Mouse (Mus musculus) CH12F3 (cell line): Measurements from ENCODE around the gene 1700016K19Rik.

ENCODE experiments used
- in situ Hi-C: fragments of 300-500 bp; cut with MboI; formaldehyde crosslinking; loops from 2 replicates; pipeline ENCODE4 v1.14.3; 2020; ENCODE audit warnings: low sequenced_read_pairs

The 1700016K19Rik gene

DNA sequence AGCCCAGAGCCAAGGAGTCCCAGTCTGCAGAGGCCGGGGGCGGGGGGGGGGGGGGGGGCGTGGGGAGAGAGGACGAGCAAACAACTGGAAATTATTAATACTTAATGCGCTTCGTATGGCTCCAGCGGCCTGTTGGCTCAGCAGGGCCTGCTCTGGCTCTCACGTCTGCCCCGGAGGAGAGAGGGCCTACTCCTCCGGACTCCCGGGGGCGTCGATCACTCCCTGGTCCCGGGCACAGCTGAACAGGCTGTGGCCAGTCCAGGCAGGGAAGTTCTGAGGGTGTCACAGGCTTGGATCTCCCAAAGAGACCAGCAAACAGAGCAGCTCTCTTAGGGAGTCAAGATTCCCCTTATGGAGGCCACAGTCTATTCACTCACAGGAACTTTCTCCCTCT, 28.4 kb downstream of the 1700016K19Rik start:
- in situ Hi-C loops, result no loop called here

DNA sequence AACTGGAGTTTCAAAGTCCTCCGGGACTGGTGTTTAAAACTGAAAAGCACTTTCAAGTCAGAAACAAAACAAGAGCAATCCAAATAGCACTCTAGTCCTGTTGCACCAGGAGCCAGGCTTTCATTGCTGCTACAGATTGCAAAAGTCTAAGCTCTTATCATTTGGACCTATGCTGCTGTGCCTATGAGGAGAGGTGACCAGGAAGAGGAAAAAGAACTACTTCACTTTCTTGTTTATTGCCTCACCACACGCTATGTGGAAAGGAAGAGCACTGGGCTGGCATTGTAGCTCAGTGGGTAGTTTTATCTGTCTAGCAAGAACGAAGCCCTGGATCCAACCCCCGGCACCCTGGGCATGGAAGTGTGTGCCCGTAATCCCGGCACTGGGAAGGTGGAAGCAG, 33.6 kb downstream of the 1700016K19Rik start:
- in situ Hi-C loops, result no loop called here

DNA sequence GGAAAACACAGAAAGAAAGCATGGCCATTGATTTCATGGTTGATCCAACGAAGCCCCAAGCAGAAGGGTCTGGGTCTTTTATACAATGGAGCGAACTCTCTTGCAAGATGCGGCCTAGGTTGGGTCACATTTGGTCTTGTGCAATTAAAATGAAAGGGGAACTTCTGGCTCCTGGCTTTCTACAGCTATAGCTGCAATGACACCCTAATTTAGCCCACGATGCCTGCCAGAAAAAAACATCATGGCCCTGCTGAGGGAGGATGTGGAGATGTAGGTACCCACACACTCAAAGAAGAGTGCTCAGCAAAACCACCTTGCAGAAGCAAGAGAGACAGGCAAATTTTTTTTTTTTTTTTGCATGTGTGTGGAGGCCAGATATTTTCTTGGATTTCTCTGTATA, 34.1 kb downstream of the 1700016K19Rik start:
- in situ Hi-C loops, result no loop called here

DNA sequence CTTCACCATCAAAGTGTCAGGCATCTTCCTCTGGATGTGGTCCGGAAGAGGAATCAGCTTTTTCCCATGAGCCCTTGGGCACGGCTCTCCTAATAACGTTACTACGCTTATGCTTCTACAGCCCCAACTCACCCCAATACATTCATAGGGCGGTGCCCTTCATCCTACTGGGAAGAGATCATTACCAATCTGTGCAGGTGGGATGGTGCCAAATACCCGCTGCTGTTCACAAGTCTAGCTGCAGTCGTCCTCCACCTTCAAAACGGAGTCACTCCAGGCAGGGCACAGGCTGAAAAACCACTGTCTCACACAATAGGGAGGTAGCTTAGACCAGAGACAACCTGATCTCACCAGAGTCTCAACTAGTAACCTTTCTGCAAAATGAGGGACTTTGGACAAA, 35.5 kb downstream of the 1700016K19Rik start:
- in situ Hi-C loops, result no loop called here

DNA sequence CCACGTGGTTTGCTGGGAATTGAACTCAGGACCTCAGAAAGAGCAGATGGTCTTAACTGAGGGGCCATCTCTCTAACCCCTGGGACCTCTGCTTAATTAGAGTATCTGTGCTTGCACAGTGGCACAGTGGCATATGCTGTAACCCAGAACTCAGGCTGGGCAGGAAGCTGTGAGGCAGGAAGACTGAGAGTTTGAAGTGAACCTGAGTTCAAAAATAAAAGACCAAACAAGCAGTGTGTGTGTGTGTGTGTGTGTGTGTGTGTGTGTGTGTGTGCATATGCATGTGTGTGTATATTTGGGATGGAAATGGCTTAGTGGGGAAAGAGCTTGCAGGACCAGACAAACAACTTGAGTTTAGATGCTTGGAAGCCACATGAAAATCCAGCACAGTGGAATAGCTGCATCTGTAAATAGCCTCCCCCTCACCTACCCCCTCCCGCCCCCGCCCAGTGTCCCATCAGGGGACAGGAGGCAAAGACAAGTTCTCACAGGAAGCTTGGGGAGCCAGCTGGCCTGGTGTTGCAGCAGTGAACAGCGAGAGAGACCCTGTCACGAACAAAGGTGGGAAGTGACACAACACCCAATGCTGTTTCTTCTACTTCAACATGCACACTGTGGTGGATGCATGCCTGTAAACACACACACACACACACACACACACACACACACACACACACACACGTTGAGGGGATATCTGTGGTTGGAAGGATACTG, 38.0 kb downstream of the 1700016K19Rik start:
- in situ Hi-C loops, result no loop called here

DNA sequence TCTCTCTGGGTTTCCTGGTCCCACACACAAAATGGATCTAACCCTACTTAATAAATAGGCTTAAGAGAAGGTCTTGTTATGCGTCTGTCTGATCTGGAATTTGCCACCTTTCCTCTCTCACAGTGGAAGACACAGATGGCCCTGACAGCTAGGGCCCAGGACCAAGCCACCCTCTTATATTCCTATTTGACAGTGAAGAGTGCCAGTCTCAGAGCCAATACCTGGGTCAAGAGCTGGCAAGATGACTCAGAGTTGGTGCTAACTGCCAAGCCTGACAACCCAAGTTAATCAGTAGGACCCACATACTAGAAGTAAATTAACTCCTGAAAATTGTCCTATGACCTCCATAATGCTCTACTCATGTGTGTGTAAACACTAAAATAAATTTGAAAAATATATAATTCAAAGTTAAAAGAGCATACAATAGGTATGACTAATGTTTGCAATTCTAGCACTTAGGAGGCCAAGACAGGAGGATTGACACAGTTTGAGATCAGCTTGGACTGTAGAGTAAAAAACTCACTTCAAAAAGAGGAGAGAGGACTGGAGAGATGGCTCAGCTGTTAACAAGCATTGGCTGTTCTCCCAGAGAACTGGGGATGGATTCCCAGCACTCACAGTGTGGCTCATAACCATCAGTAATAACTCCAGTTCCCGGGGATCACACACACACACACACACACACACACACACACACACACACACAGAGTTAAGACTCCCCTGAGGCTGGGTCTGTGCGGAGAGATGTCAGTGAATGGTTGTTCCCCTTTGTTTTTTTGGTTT, 39.8 kb downstream of the 1700016K19Rik start:
- in situ Hi-C loops, result no loop called here

DNA sequence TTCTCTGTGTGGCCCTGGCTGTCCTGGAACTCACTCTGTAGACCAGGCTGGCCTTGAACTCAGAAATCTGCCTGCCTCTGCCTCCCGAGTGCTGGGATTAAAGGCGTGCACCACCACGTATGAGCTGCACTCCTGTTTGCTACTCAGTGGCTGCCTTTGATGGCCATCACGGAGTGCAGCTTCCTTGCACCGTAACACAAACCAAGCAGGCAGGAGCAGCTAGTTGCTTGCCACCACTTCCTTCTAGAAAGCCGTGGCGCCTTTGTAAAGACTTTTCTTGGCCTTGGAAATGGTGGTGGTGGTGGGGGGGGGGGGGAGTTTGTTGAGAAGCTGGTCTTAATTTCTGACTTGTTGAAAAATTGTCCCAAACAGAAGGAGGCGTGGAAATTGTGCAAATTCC, 40.4 kb downstream of the 1700016K19Rik start:
- in situ Hi-C loops, result no loop called here

DNA sequence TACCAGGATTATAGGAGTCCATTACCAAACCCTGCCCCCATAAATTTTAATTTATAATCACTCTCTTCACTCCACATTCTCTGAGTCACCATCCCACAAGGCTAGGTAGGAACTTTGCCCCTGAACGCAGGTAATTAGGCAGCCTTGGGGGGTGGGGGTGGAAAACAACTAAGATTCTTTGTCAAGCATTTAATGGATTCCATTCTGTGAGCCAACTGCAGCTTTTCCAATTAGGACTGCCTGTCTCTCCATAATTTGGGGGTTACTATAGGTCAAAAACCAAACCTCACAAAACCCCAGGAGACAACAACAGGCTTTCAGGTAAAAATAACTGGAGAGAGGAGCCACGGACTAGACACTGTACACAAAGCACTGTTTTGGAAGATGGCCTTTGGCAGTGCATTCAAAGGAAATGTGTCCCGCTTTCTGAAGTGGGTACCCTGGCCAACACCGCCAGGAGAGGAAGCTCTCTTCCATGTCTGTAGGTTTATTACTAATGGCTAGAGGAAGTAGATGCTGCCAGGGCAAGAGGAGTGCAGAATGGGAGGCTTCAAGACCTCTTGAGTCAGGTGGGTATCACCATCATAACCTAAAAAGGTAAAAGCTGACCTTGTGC, 41.2 kb downstream of the 1700016K19Rik start:
- in situ Hi-C loops, result no loop called here

DNA sequence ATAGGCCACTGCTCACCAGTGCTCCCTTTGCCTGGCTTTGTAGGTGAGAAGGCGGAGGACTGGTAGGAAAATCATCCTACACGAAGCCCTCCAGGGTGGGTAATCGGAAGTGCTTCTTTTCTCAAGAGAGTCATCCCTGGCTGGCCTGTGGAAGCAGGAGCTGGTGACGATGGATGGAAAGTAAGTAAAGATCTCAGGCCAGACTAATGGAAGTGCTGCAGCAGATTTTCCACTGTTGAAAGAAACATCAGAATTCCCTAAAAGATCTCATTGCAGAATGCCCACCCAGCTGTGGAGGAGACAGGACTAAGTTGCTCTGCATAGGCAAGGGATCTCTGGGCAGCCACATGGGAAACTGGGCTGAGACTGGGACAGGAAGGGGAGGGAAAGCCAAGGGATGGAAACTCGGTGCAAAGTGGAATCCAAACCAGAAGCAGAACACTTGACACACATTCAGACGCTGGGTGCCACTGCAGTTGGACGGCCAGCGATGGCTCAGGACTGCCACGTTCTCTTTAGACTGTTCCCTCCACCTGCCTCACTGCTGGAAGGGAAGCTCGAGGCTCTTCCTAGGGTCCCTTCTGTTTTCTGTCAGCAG, 42.4 kb downstream of the 1700016K19Rik start:
- in situ Hi-C loops, result no loop called here

DNA sequence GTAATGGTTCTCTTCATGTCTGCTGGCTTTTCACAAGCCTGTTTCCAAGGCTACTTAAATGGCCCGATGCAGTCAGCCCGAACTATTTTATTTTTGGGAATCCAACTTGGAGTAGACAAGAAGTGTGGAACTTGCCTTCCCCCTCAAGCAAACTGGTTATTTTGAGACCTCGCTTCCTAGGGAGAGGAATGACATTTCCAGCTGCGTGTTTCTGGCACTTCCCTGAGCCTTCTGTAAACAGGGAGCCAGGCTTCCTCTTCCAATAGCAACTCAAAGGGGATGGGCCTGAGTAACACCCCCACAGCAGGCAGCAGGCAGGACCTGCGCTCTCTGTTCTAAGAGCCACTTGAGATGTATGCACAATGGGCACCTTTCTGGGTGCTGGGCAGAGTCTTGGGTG, 43.2 kb downstream of the 1700016K19Rik start:
- in situ Hi-C loops, result no loop called here

DNA sequence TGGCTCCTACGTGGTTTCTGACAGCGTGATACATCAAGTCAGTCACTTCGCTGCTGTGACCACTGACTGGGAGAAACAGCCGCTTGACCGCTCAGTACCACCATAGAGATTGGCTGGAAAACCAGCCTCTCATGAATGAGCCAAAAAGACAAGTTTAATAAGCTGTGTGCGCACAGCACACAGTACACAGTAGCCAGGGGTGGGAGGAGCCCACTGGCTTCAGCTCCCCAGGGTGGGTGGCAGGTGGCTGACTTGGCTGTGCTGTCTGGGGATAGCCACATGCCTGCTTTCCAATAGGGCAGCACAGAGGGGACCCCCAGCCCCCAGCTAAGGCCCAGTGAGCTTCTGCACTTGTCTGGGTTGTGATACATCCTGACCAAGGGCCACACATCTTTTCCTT, 44.8 kb downstream of the 1700016K19Rik start:
- in situ Hi-C loops, result no loop called here

DNA sequence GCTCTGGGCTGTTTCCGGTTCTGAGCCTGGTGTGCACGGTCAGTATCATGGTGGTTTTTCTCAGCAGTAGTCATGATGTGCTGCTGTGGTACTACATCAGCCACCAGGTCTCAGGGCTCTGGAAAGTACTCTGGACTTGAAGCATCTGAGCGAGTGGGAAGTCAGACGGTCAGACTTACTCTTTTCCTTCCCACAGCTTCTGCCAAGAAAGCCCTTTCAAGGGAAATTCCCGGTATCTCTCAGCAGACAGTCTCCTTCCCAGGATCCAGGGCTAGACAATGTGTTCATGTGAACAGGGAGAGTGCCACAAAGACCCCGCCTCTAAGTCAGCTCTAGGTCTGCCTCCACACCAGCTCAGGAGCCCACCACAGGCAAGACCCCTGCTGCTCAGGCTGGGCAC, 45.7 kb downstream of the 1700016K19Rik start:
- in situ Hi-C loops, result no loop called here

DNA sequence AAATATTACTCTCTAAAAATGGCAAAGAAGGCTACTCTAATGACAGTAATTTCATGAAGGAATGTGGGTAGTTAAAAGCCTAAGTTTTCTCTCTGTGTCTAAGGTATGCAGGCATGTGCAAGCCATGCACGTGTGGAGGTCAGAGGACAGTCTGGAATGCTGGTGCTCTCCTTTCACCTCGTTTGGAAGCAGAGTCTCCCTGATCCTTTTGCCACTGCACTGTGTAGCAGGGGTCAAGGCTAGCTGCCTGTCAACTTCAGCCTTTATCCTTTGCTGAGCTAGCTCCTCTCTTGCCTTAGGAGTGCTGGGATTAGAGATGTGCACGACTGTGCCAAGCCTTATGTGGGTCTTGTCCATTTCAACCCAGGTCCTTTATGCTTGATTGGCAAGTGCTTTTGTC, 50.8 kb downstream of the 1700016K19Rik start:
- in situ Hi-C loops, result no loop called here

DNA sequence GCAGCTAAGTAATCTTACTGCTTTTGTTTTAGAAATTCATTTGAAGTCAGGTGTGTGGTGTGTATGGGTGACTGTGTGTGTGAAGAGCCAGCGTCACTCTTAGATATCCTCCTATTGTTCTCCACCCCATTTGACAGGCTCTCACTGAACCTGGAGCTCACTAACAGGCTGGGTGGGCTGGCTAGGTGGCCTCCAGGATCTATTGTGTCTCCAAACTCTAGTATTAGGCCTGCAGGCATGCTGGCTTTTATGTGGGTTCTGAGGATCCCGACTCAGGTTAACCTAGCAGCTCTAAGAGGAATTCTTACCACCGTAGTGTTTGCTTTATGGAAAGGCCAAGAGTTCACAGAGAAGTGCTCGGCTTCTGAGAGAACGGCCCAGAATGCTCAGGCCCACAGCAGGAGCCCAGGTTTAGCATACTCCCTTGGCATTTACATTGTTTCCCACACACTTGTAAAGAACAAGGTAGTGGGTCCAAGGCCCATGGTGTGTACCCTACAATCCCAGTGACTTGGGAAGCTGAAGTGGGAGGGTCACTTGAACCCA, 51.3 kb downstream of the 1700016K19Rik start:
- in situ Hi-C loops, result no loop called here

DNA sequence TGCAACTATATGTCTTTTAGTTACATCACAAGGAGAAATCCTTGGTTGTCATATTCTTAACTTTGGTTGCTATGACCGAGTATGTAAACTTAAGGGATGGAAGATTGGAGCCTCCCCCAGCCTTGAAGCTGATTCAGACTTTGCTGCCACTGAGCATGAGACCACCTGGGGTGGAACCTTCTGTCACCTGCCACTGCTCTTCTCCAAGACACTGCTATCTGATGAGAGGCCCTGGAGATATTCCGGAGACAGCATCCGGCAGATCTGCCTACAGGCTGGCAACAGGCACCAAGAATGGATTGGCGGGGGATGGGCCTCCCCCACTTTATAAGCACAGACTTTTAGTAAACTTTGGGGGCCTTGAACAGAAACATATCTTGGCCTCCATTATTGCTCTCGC, 52.8 kb downstream of the 1700016K19Rik start:
- in situ Hi-C loops, result no loop called here
